Mouse (Mus musculus) embryo, embryonic 10 days (tissue): ENCODE measurements at regions not wholly inside any gene's neighbourhood (a gene's known extent, or its start where the extent isn't known, plus 50 kb on each side); places are given as distances from the start of the nearest gene placed in this dataset.
A peak's percentile ranks its signal among the peaks of the same experiment; 100 is the strongest.

ENCODE experiments used
- DNase-seq: peaks from one replicate; pipeline ENCODE4 v3.0.0-alpha.2; 2015; ENCODE audit warnings: low spot score

- no peak for DNase-seq
Observed at GRCm38 (mm10) chrX:109502571-109502970, 306.0 kb downstream of the Gm6377 start.

- DNase-seq = no peak
Observed at GRCm38 (mm10) chrX:109552471-109552870, 355.9 kb downstream of the Gm6377 start.

DNA sequence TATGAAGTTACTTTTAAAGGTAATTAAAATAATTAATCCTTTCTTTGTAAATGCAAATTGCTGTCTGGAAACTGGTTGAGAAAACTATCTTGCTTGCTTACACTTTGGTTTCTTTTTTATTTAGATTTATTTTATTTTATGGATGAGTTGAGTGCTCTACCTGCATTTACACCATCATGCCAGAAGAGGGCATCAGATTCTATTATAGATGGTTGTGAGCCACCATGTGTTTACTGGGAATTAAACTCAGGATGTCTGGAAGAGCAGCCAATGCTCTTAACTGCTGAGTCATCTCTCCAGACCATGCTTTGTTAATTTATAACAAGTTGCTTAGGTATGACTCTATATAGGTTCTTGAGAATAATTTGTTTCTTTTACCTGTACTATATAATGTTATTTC lies 390.8 kb downstream of the Gm6377 start:
- peak; percentile 9 for DNase-seq

GRCm38 (mm10) chrX:109626979-109627761 lies 430.6 kb downstream of the Gm6377 start:
- no peak for DNase-seq
